Mouse (Mus musculus): Measurements from ENCODE around the gene Best3. TPM values are rescaled to one million over a fixed set of nuclear protein-coding genes. Genes with fewer than 3 reads are reported as not detected.

The Best3 gene
- polyA plus RNA-seq, 1 experiment, result 1.4 TPM

DNA sequence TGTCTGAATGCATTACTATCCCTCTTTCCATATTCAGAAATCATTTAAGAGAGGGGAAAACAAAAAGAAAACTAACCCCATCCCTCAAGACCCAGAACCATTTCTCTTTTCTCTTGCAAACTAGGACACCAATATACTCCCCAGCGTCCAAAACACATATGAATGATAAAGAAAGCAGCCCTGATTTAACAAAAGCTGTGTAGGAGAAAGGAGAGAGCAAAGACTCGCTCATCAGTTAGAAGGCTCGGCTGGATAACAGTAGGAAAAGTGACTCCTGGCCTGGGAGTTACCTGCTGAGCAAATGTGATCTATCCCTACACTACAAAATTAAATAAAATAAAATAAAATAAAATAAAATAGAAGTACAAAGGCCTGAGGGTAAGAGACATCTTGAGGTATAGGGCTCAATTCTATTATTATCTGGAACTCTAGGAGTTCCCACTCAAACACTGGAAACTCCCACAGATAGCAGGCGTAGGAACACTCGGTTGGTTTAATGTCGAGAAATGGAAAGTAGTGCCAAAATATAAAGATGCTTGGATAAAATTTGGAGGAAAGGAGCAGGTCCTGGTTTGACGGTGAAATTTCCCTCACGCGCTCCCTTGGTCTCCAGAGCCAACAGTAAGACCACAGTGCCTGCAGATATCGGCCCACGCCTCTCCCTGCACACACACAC lies 29.5 kb upstream of the Best3 start:
- no peak overlapping the region for H3ac ChIP-seq (ENCODE audit: control insufficient read depth, insufficient read length)
- TF ChIP-seq USF1 (IDR thresholded peaks at IDR 0.05; ENCODE audit: low read depth), result no peak
- no peak for TF ChIP-seq E2F4 (IDR thresholded peaks at IDR 0.05; ENCODE audit: insufficient read depth)
- no peak for TF ChIP-seq MYOD1 (IDR thresholded peaks at IDR 0.05; ENCODE audit: control insufficient read depth in 1 of 3, insufficient read length in 2 of 3, low read depth in 2 of 3)
- TF ChIP-seq POLR2A (IDR thresholded peaks at IDR 0.05; ENCODE audit: insufficient read length, low read depth), result no peak
- TF ChIP-seq MYOG (IDR thresholded peaks at IDR 0.05; ENCODE audit: control insufficient read depth in 1 of 3, insufficient read depth in 1 of 3, insufficient read length in 2 of 3, low read depth in 2 of 3), result no peak
- TF ChIP-seq REST (IDR thresholded peaks at IDR 0.05; ENCODE audit: insufficient read depth, insufficient read length), result no peak
- no peak for TF ChIP-seq TCF12 (IDR thresholded peaks at IDR 0.05; ENCODE audit: insufficient read depth, poor library complexity, severe bottlenecking)
- no peak overlapping the region for H3K4me2 ChIP-seq (ENCODE audit: low read depth)
- H3K27me3 ChIP-seq (ENCODE audit: control insufficient read depth, insufficient read depth, insufficient read length), result no peaks in the 10 kb centered on the region
- no peaks in the 10 kb centered on the region for H3K36me3 ChIP-seq (ENCODE audit: control insufficient read depth, insufficient read depth)
- H3K4me3 ChIP-seq, result no peak overlapping the region
- no peaks in the 10 kb centered on the region for H3K79me2 ChIP-seq (ENCODE audit: control insufficient read depth, insufficient read depth)

DNA sequence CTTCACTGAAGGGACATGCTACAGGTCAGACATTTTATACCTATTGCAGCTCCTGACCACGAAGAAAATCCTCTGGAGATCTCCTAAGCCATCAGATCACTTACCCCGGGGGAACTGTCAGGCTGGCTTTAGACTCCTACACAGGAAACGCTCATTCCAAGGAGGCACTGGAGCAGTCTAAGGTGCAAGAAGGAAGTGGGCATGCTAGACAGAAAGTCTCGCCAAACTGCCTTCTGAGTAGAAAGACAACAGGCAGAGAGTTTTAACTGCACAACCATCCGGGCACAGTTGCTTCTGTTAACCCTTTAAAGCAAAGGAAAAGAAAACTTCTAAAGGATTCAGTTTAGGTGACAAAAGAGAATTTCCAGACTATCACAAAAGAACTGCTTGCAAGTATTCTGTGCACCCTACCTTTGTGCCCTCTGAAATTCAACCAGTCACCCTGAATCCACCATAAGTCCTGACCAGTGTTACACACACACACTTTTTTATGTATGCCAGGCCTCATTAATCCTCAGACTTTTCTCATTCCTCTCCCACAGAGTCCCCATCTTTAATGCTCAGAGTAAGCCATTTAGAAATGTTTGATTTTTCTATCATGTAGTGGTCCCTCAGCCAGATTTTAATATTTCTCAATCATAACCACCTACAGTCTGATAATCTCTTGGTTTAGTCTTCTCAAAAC lies 28.1 kb upstream of the Best3 start:
- Histone ChIP-seq H3K4me2 (ENCODE audit: low read depth) (no peak overlapping the region), H3ac (ENCODE audit: control insufficient read depth, insufficient read length) (no peak overlapping the region)

GRCm38 (mm10) chr10:116962152-116962551 lies 24.0 kb upstream of the Best3 start:
- Histone ChIP-seq H3K79me2 (ENCODE audit: control insufficient read depth, insufficient read depth) (no peaks in the 10 kb centered on the region), H3K36me3 (ENCODE audit: control insufficient read depth, insufficient read depth) (no peaks in the 10 kb centered on the region), H3K4me2 (ENCODE audit: low read depth) (no peak overlapping the region), H3ac (ENCODE audit: control insufficient read depth, insufficient read length) (no peak overlapping the region), H3K27me3 (ENCODE audit: control insufficient read depth, insufficient read depth, insufficient read length) (no peaks in the 10 kb centered on the region), H3K4me3 (no peak overlapping the region)
- TF ChIP-seq TCF12 (IDR thresholded peaks at IDR 0.05; ENCODE audit: insufficient read depth, poor library complexity, severe bottlenecking) (no peak), TCF3 (IDR thresholded peaks at IDR 0.05; ENCODE audit: insufficient read length, low read depth) (no peak), REST (IDR thresholded peaks at IDR 0.05; ENCODE audit: insufficient read depth, insufficient read length) (no peak), CEBPB (IDR thresholded peaks at IDR 0.05; ENCODE audit: insufficient read depth, poor library complexity, severe bottlenecking) (no peak), E2F4 (IDR thresholded peaks at IDR 0.05; ENCODE audit: insufficient read depth) (no peak), POLR2AphosphoS2 (IDR thresholded peaks at IDR 0.05; ENCODE audit: insufficient read length, low read depth) (no peak), USF1 (IDR thresholded peaks at IDR 0.05; ENCODE audit: low read depth) (no peak), MAX (IDR thresholded peaks at IDR 0.05; ENCODE audit: low read depth) (no peak), MYOD1 (IDR thresholded peaks at IDR 0.05; ENCODE audit: control insufficient read depth in 1 of 3, insufficient read length in 2 of 3, low read depth in 2 of 3) (no peak), POLR2A (IDR thresholded peaks at IDR 0.05; ENCODE audit: insufficient read length, low read depth) (no peak), SRF (IDR thresholded peaks at IDR 0.05; ENCODE audit: control insufficient read depth, insufficient read length, low read depth) (no peak), MYOG (IDR thresholded peaks at IDR 0.05; ENCODE audit: control insufficient read depth in 1 of 3, insufficient read depth in 1 of 3, insufficient read length in 2 of 3, low read depth in 2 of 3) (no peak)

More for the DNA sequence above, 28.1 kb upstream of the Best3 start:
- Histone ChIP-seq H3K79me2 (ENCODE audit: control insufficient read depth, insufficient read depth) (no peaks in the 10 kb centered on the region), H3K36me3 (ENCODE audit: control insufficient read depth, insufficient read depth) (no peaks in the 10 kb centered on the region), H3K4me3 (no peak overlapping the region), H3K27me3 (ENCODE audit: control insufficient read depth, insufficient read depth, insufficient read length) (no peaks in the 10 kb centered on the region)
- TF ChIP-seq MYOG (IDR thresholded peaks at IDR 0.05; ENCODE audit: control insufficient read depth in 1 of 3, insufficient read depth in 1 of 3, insufficient read length in 2 of 3, low read depth in 2 of 3) (no peak), SRF (IDR thresholded peaks at IDR 0.05; ENCODE audit: control insufficient read depth, insufficient read length, low read depth) (no peak), USF1 (IDR thresholded peaks at IDR 0.05; ENCODE audit: low read depth) (no peak), MYOD1 (IDR thresholded peaks at IDR 0.05; ENCODE audit: control insufficient read depth in 1 of 3, insufficient read length in 2 of 3, low read depth in 2 of 3) (no peak), MAX (IDR thresholded peaks at IDR 0.05; ENCODE audit: low read depth) (no peak), E2F4 (IDR thresholded peaks at IDR 0.05; ENCODE audit: insufficient read depth) (no peak), POLR2A (IDR thresholded peaks at IDR 0.05; ENCODE audit: insufficient read length, low read depth) (no peak), TCF3 (IDR thresholded peaks at IDR 0.05; ENCODE audit: insufficient read length, low read depth) (no peak), TCF12 (IDR thresholded peaks at IDR 0.05; ENCODE audit: insufficient read depth, poor library complexity, severe bottlenecking) (no peak)

GRCm38 (mm10) chr10:116962803-116963202 lies 23.3 kb upstream of the Best3 start:
- Histone ChIP-seq H3K27me3 (ENCODE audit: control insufficient read depth, insufficient read depth, insufficient read length) (no peaks in the 10 kb centered on the region), H3K4me2 (ENCODE audit: low read depth) (no peak overlapping the region), H3ac (ENCODE audit: control insufficient read depth, insufficient read length) (no peak overlapping the region), H3K79me2 (ENCODE audit: control insufficient read depth, insufficient read depth) (no peaks in the 10 kb centered on the region), H3K36me3 (ENCODE audit: control insufficient read depth, insufficient read depth) (no peaks in the 10 kb centered on the region), H3K4me3 (no peak overlapping the region)
- TF ChIP-seq TCF12 (IDR thresholded peaks at IDR 0.05; ENCODE audit: insufficient read depth, poor library complexity, severe bottlenecking) (no peak), CEBPB (IDR thresholded peaks at IDR 0.05; ENCODE audit: insufficient read depth, poor library complexity, severe bottlenecking) (no peak), E2F4 (IDR thresholded peaks at IDR 0.05; ENCODE audit: insufficient read depth) (no peak), USF1 (IDR thresholded peaks at IDR 0.05; ENCODE audit: low read depth) (no peak), MYOG (IDR thresholded peaks at IDR 0.05; ENCODE audit: control insufficient read depth in 1 of 3, insufficient read depth in 1 of 3, insufficient read length in 2 of 3, low read depth in 2 of 3) (no peak), MAX (IDR thresholded peaks at IDR 0.05; ENCODE audit: low read depth) (no peak), POLR2AphosphoS2 (IDR thresholded peaks at IDR 0.05; ENCODE audit: insufficient read length, low read depth) (no peak), POLR2A (IDR thresholded peaks at IDR 0.05; ENCODE audit: insufficient read length, low read depth) (no peak), REST (IDR thresholded peaks at IDR 0.05; ENCODE audit: insufficient read depth, insufficient read length) (no peak), SRF (IDR thresholded peaks at IDR 0.05; ENCODE audit: control insufficient read depth, insufficient read length, low read depth) (no peak), MYOD1 (IDR thresholded peaks at IDR 0.05; ENCODE audit: control insufficient read depth in 1 of 3, insufficient read length in 2 of 3, low read depth in 2 of 3) (no peak), TCF3 (IDR thresholded peaks at IDR 0.05; ENCODE audit: insufficient read length, low read depth) (no peak)

Measured in myocyte (in vitro differentiated cells).